Mouse (Mus musculus): ENCODE data around the gene Tnrc6b. TPM values are rescaled to one million over a fixed set of nuclear protein-coding genes. Genes with fewer than 3 reads are reported as not detected.
"Not testable (repeated sequence)": the region's sequence is repeated elsewhere in the genome, so short reads cannot be mapped to it uniquely, and the experiment has no call there.

Tnrc6b gene
- total RNA-seq, 1 experiment from 2014 or later = 42.3 TPM

- ATAC-seq (replicated peaks; ENCODE audit: insufficient number of reproducible peaks, low FRiP score, low TSS enrichment, poor library complexity, severe bottlenecking) = no peak
Observed at GRCm38 (mm10) chr15:80874726-80875125, 163.6 kb downstream of the Tnrc6b start.

GRCm38 (mm10) chr15:80876231-80876630 lies 165.1 kb downstream of the Tnrc6b start:
- no peak for ATAC-seq (replicated peaks; ENCODE audit: insufficient number of reproducible peaks, low FRiP score, low TSS enrichment, poor library complexity, severe bottlenecking)

- ATAC-seq (replicated peaks; ENCODE audit: insufficient number of reproducible peaks, low FRiP score, low TSS enrichment, poor library complexity, severe bottlenecking) = no peak
Observed at GRCm38 (mm10) chr15:80884095-80884494, 173.0 kb downstream of the Tnrc6b start.

- ATAC-seq (replicated peaks; ENCODE audit: insufficient number of reproducible peaks, low FRiP score, low TSS enrichment, poor library complexity, severe bottlenecking) = no peak
Observed at GRCm38 (mm10) chr15:80886361-80887156, 175.4 kb downstream of the Tnrc6b start.

GRCm38 (mm10) chr15:80892341-80892740 lies 181.2 kb downstream of the Tnrc6b start:
- ATAC-seq (replicated peaks; ENCODE audit: insufficient number of reproducible peaks, low FRiP score, low TSS enrichment, poor library complexity, severe bottlenecking) = no peak

GRCm38 (mm10) chr15:80896741-80897140 lies 185.6 kb downstream of the Tnrc6b start:
- peak; percentile 50 for ATAC-seq (replicated peaks; ENCODE audit: insufficient number of reproducible peaks, low FRiP score, low TSS enrichment, poor library complexity, severe bottlenecking)

- no peak for ATAC-seq (replicated peaks; ENCODE audit: insufficient number of reproducible peaks, low FRiP score, low TSS enrichment, poor library complexity, severe bottlenecking)
Observed at GRCm38 (mm10) chr15:80897911-80898310, 186.8 kb downstream of the Tnrc6b start.

GRCm38 (mm10) chr15:80899806-80900205 lies 188.7 kb downstream of the Tnrc6b start:
- ATAC-seq (replicated peaks; ENCODE audit: insufficient number of reproducible peaks, low FRiP score, low TSS enrichment, poor library complexity, severe bottlenecking) = no peak

- ATAC-seq (replicated peaks; ENCODE audit: insufficient number of reproducible peaks, low FRiP score, low TSS enrichment, poor library complexity, severe bottlenecking) = no peak
Observed at GRCm38 (mm10) chr15:80901806-80902513, 190.8 kb downstream of the Tnrc6b start.

- ATAC-seq (replicated peaks; ENCODE audit: insufficient number of reproducible peaks, low FRiP score, low TSS enrichment, poor library complexity, severe bottlenecking) = not testable (repeated sequence)
Observed at GRCm38 (mm10) chr15:80904776-80905175, 193.7 kb downstream of the Tnrc6b start.

- ATAC-seq (replicated peaks; ENCODE audit: insufficient number of reproducible peaks, low FRiP score, low TSS enrichment, poor library complexity, severe bottlenecking) = no peak
Observed at GRCm38 (mm10) chr15:80910183-80910582, 199.1 kb downstream of the Tnrc6b start.

- no peak for ATAC-seq (replicated peaks; ENCODE audit: insufficient number of reproducible peaks, low FRiP score, low TSS enrichment, poor library complexity, severe bottlenecking)
Observed at GRCm38 (mm10) chr15:80910790-80911531, 199.8 kb downstream of the Tnrc6b start.

- ATAC-seq (replicated peaks; ENCODE audit: insufficient number of reproducible peaks, low FRiP score, low TSS enrichment, poor library complexity, severe bottlenecking) = no peak
Observed at GRCm38 (mm10) chr15:80912175-80912574, 201.1 kb downstream of the Tnrc6b start.

GRCm38 (mm10) chr15:80913803-80914202 lies 202.7 kb downstream of the Tnrc6b start:
- ATAC-seq (replicated peaks; ENCODE audit: insufficient number of reproducible peaks, low FRiP score, low TSS enrichment, poor library complexity, severe bottlenecking) = no peak

- ATAC-seq (replicated peaks; ENCODE audit: insufficient number of reproducible peaks, low FRiP score, low TSS enrichment, poor library complexity, severe bottlenecking) = no peak
Observed at GRCm38 (mm10) chr15:80915850-80916249, 204.7 kb downstream of the Tnrc6b start.

- no peak for ATAC-seq (replicated peaks; ENCODE audit: insufficient number of reproducible peaks, low FRiP score, low TSS enrichment, poor library complexity, severe bottlenecking)
Observed at GRCm38 (mm10) chr15:80916621-80917020, 205.5 kb downstream of the Tnrc6b start.

GRCm38 (mm10) chr15:80920346-80920745 lies 209.2 kb downstream of the Tnrc6b start:
- no peak for ATAC-seq (replicated peaks; ENCODE audit: insufficient number of reproducible peaks, low FRiP score, low TSS enrichment, poor library complexity, severe bottlenecking)

- no peak for ATAC-seq (replicated peaks; ENCODE audit: insufficient number of reproducible peaks, low FRiP score, low TSS enrichment, poor library complexity, severe bottlenecking)
Observed at GRCm38 (mm10) chr15:80921781-80922180, 210.7 kb downstream of the Tnrc6b start.

- ATAC-seq (replicated peaks; ENCODE audit: insufficient number of reproducible peaks, low FRiP score, low TSS enrichment, poor library complexity, severe bottlenecking) = no peak
Observed at GRCm38 (mm10) chr15:80924211-80924610, 213.1 kb downstream of the Tnrc6b start.
